Mouse (Mus musculus): Measurements from ENCODE around the gene Tff1.
A peak's percentile ranks its signal among the peaks of the same experiment; 100 is the strongest.

Gene Tff1

GRCm38 (mm10) chr17:31152966-31153499, 12.0 kb downstream of the Tff1 start:
- no peak for DNase-seq (ENCODE audit: low spot score in 2 of 2)

GRCm38 (mm10) chr17:31152512-31152911, 12.6 kb downstream of the Tff1 start:
- no peak for DNase-seq (ENCODE audit: low spot score in 2 of 2)

- DNase-seq (ENCODE audit: low spot score in 2 of 2), result no peak
These were observed 19.1 kb downstream of the Tff1 start for GRCm38 (mm10) chr17:31145998-31146397.

GRCm38 (mm10) chr17:31144040-31145037, 20.7 kb downstream of the Tff1 start, which contains the start of gene Tff2:
Gene Tff2 (minus strand): TSS chr17:31144282.
- DNase-seq (ENCODE audit: low spot score in 2 of 2), result no peak

- no peak for DNase-seq (ENCODE audit: low spot score in 2 of 2)
These were observed 23.0 kb downstream of the Tff1 start for GRCm38 (mm10) chr17:31142116-31142515.

GRCm38 (mm10) chr17:31138398-31138797, 26.7 kb downstream of the Tff1 start:
- DNase-seq (ENCODE audit: low spot score in 2 of 2), result no peak

GRCm38 (mm10) chr17:31136821-31137220, 28.3 kb downstream of the Tff1 start:
- no peak for DNase-seq (ENCODE audit: low spot score in 2 of 2)

- no peak for DNase-seq (ENCODE audit: low spot score in 2 of 2)
These were observed 28.8 kb downstream of the Tff1 start for GRCm38 (mm10) chr17:31136291-31136690.

- no peak for DNase-seq (ENCODE audit: low spot score in 2 of 2)
These were observed 30.2 kb downstream of the Tff1 start for GRCm38 (mm10) chr17:31134913-31135312.

- no peak for DNase-seq (ENCODE audit: low spot score in 2 of 2)
These were observed 31.3 kb downstream of the Tff1 start for GRCm38 (mm10) chr17:31133776-31134175.

GRCm38 (mm10) chr17:31131269-31131821, 33.7 kb downstream of the Tff1 start:
- peak; percentile 37 to 41 for DNase-seq (ENCODE audit: low spot score in 2 of 2)

- no peak for DNase-seq (ENCODE audit: low spot score in 2 of 2)
These were observed 35.6 kb downstream of the Tff1 start, which contains the start of gene Tff3 for GRCm38 (mm10) chr17:31129452-31129851. Gene Tff3 (minus strand): TSS chr17:31129646.

GRCm38 (mm10) chr17:31128708-31129318, 36.3 kb downstream of the Tff1 start:
- DNase-seq (ENCODE audit: low spot score in 2 of 2), result no peak

GRCm38 (mm10) chr17:31125548-31126266, 39.4 kb downstream of the Tff1 start:
- DNase-seq (ENCODE audit: low spot score in 2 of 2), result peak in 1 of 2 experiments; percentile 40

GRCm38 (mm10) chr17:31121975-31122374, 43.1 kb downstream of the Tff1 start:
- no peak for DNase-seq (ENCODE audit: low spot score in 2 of 2)

- peak; percentile 71 to 72 for DNase-seq (ENCODE audit: low spot score in 2 of 2)
These were observed 45.6 kb downstream of the Tff1 start for GRCm38 (mm10) chr17:31119429-31119828.

- no peak for DNase-seq (ENCODE audit: low spot score in 2 of 2)
These were observed 47.1 kb downstream of the Tff1 start for GRCm38 (mm10) chr17:31117946-31118345.

- no peak for DNase-seq (ENCODE audit: low spot score in 2 of 2)
These were observed 49.0 kb downstream of the Tff1 start for GRCm38 (mm10) chr17:31116063-31116462.

- no peak for DNase-seq (ENCODE audit: low spot score in 2 of 2)
These were observed 51.8 kb downstream of the Tff1 start for GRCm38 (mm10) chr17:31113191-31113856.
